Mouse (Mus musculus) liver, adult 2 months (tissue): ENCODE measurements around the gene Mark4.

Experiments used
- CTCF ChIP-seq: fragments of 200-500 bp; IDR thresholded peaks from 2 replicates; pipeline ENCODE4 v1.5.1; 2011; ENCODE audit warnings: low read depth, low read length, control low read depth
- POLR2A ChIP-seq: fragments of 200-500 bp; IDR thresholded peaks from 2 replicates; pipeline ENCODE4 v1.6.1; 2011; ENCODE audit warnings: low read length, control low read depth; ENCODE audit not compliant: insufficient read depth; ENCODE audit errors: extremely low read depth

- TF ChIP-seq CTCF (no peak), POLR2A (no peak)
These were observed 58.9 kb downstream of the Mark4 start for GRCm38 (mm10) chr7:19399496-19400280.
